Mouse (Mus musculus) testis, adult 2 months (tissue): ENCODE data around the gene Slc9a8.

ENCODE experiments used
- CTCF ChIP-seq: fragments of 200-500 bp; IDR thresholded peaks from 2 replicates; pipeline ENCODE4 v1.5.1; 2012; ENCODE audit warnings: low read depth, mild to moderate bottlenecking, inconsistent platforms, low read length, moderate library complexity; ENCODE audit not compliant: control insufficient read depth, insufficient read depth, insufficient replicate concordance
- POLR2A ChIP-seq: fragments of 200-500 bp; IDR thresholded peaks from 2 replicates; pipeline ENCODE4 v1.6.1; 2012; ENCODE audit warnings: low read depth, mild to moderate bottlenecking, inconsistent platforms, low read length, moderate library complexity; ENCODE audit not compliant: control insufficient read depth

DNA sequence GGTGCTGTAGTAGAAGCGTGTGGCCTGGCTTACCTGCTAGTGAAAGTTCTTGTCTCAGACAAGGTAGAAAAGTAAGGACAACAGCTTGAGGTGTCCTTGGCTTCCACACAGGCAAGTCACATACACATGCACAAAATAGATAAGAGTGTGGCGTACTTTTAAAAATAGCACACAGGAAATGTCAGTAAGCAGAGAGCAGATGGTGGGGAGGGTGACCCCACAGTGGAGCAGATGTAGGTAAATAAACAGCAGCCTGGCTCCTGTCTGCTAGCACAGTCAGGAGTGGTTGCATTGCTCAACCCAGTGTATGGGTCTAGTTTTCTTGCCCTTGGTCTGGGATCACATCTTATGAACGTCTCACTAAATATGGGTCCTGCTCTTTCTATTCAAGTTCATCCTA, 89.0 kb downstream of the Slc9a8 start:
- TF ChIP-seq CTCF: no peak
- no peak for TF ChIP-seq POLR2A
